Mouse (Mus musculus): Measurements from ENCODE around the gene Itga4. TPM values are rescaled to one million over a fixed set of nuclear protein-coding genes. Genes with fewer than 3 reads are reported as not detected.

Itga4 gene
- polyA plus RNA-seq, 1 experiment from 2014 or later = 2.3 TPM

GRCm38 (mm10) chr2:79354773-79355172 is 99.5 kb downstream of the Itga4 start:
- Histone ChIP-seq H3K9ac (replicated peaks; ENCODE audit: low read depth, low read length) (no peak overlapping the region), H3K27me3 (ENCODE audit: control insufficient read depth, insufficient read depth, low read length) (no peaks in the 10 kb centered on the region), H3K4me1 (ENCODE audit: control insufficient read depth, insufficient read depth, low read length) (0 out of 2 replicates have a peak, but pooled peaks cover 4% of the 10 kb centered on the region), H3K9me3 (ENCODE audit: control insufficient read depth, low read length) (no peaks in the 10 kb centered on the region), H3K4me3 (ENCODE audit: low read depth, low read length) (no peak overlapping the region), H3K36me3 (ENCODE audit: control insufficient read depth, insufficient read depth, low read length) (no peaks in the 10 kb centered on the region), H3K27ac (ENCODE audit: low read depth, low read length) (no peak overlapping the region), H3K4me2 (ENCODE audit: low read depth, low read length) (no peak overlapping the region)
- ATAC-seq (ENCODE audit: low read depth) = no peak
- 94% methylated on average over 16 of the region's 16 CpGs for whole genome bisulfite sequencing

GRCm38 (mm10) chr2:79357835-79358234 is 102.6 kb downstream of the Itga4 start:
- Histone ChIP-seq H3K9ac (replicated peaks; ENCODE audit: low read depth, low read length) (no peak overlapping the region), H3K4me2 (ENCODE audit: low read depth, low read length) (no peak overlapping the region), H3K9me3 (ENCODE audit: control insufficient read depth, low read length) (no peaks in the 10 kb centered on the region), H3K27ac (ENCODE audit: low read depth, low read length) (no peak overlapping the region), H3K4me1 (ENCODE audit: control insufficient read depth, insufficient read depth, low read length) (no peaks in the 10 kb centered on the region), H3K36me3 (ENCODE audit: control insufficient read depth, insufficient read depth, low read length) (no peaks in the 10 kb centered on the region), H3K4me3 (ENCODE audit: low read depth, low read length) (no peak overlapping the region), H3K27me3 (ENCODE audit: control insufficient read depth, insufficient read depth, low read length) (no peaks in the 10 kb centered on the region)
- ATAC-seq (ENCODE audit: low read depth) = no peak
- 94% methylated on average over 3 of the region's 3 CpGs for WGBS

- WGBS = 59% methylated on average over 6 of the region's 6 CpGs
- no peak overlapping the region for H3K4me3 ChIP-seq (ENCODE audit: low read depth, low read length)
- no peak overlapping the region for H3K27ac ChIP-seq (ENCODE audit: low read depth, low read length)
Observed at GRCm38 (mm10) chr2:79362029-79362428, 106.8 kb downstream of the Itga4 start.

GRCm38 (mm10) chr2:79363920-79364319 is 108.7 kb downstream of the Itga4 start:
- no peak overlapping the region for H3K9ac ChIP-seq (replicated peaks; ENCODE audit: low read depth, low read length)
- H3K4me3 ChIP-seq (ENCODE audit: low read depth, low read length) = no peak overlapping the region
- H3K4me2 ChIP-seq (ENCODE audit: low read depth, low read length) = no peak overlapping the region
- no peaks in the 10 kb centered on the region for H3K36me3 ChIP-seq (ENCODE audit: control insufficient read depth, insufficient read depth, low read length)
- no peak overlapping the region for H3K27ac ChIP-seq (ENCODE audit: low read depth, low read length)
- H3K27me3 ChIP-seq (ENCODE audit: control insufficient read depth, insufficient read depth, low read length) = no peaks in the 10 kb centered on the region
- ATAC-seq (ENCODE audit: low read depth) = no peak
- 75% methylated on average over 6 of the region's 6 CpGs for WGBS
- no peaks in the 10 kb centered on the region for H3K4me1 ChIP-seq (ENCODE audit: control insufficient read depth, insufficient read depth, low read length)
- no peaks in the 10 kb centered on the region for H3K9me3 ChIP-seq (ENCODE audit: control insufficient read depth, low read length)

More at GRCm38 (mm10) chr2:79362029-79362428, 106.8 kb downstream of the Itga4 start:
- no peaks in the 10 kb centered on the region for H3K36me3 ChIP-seq (ENCODE audit: control insufficient read depth, insufficient read depth, low read length)
- no peaks in the 10 kb centered on the region for H3K27me3 ChIP-seq (ENCODE audit: control insufficient read depth, insufficient read depth, low read length)
- no peak overlapping the region for H3K4me2 ChIP-seq (ENCODE audit: low read depth, low read length)
- H3K9ac ChIP-seq (replicated peaks; ENCODE audit: low read depth, low read length) = no peak overlapping the region
- no peaks in the 10 kb centered on the region for H3K9me3 ChIP-seq (ENCODE audit: control insufficient read depth, low read length)
- no peaks in the 10 kb centered on the region for H3K4me1 ChIP-seq (ENCODE audit: control insufficient read depth, insufficient read depth, low read length)
- no peak for ATAC-seq (ENCODE audit: low read depth)

- H3K4me3 ChIP-seq (ENCODE audit: low read depth, low read length) = no peak overlapping the region
- H3K4me1 ChIP-seq (ENCODE audit: control insufficient read depth, insufficient read depth, low read length) = no peaks in the 10 kb centered on the region
- no peak for ATAC-seq (ENCODE audit: low read depth)
- H3K9me3 ChIP-seq (ENCODE audit: control insufficient read depth, low read length) = no peaks in the 10 kb centered on the region
- H3K27ac ChIP-seq (ENCODE audit: low read depth, low read length) = no peak overlapping the region
- no peaks in the 10 kb centered on the region for H3K27me3 ChIP-seq (ENCODE audit: control insufficient read depth, insufficient read depth, low read length)
- no peak overlapping the region for H3K4me2 ChIP-seq (ENCODE audit: low read depth, low read length)
- 69% methylated on average over 18 of the region's 18 CpGs for WGBS
- no peaks in the 10 kb centered on the region for H3K36me3 ChIP-seq (ENCODE audit: control insufficient read depth, insufficient read depth, low read length)
- H3K9ac ChIP-seq (replicated peaks; ENCODE audit: low read depth, low read length) = no peak overlapping the region
Observed at GRCm38 (mm10) chr2:79367451-79368450, 112.5 kb downstream of the Itga4 start.

GRCm38 (mm10) chr2:79368661-79369060 is 113.4 kb downstream of the Itga4 start:
- Histone ChIP-seq H3K4me3 (ENCODE audit: low read depth, low read length) (no peak overlapping the region), H3K4me1 (ENCODE audit: control insufficient read depth, insufficient read depth, low read length) (no peaks in the 10 kb centered on the region), H3K27me3 (ENCODE audit: control insufficient read depth, insufficient read depth, low read length) (no peaks in the 10 kb centered on the region), H3K36me3 (ENCODE audit: control insufficient read depth, insufficient read depth, low read length) (no peaks in the 10 kb centered on the region), H3K9me3 (ENCODE audit: control insufficient read depth, low read length) (no peaks in the 10 kb centered on the region), H3K27ac (ENCODE audit: low read depth, low read length) (no peak overlapping the region), H3K9ac (replicated peaks; ENCODE audit: low read depth, low read length) (no peak overlapping the region), H3K4me2 (ENCODE audit: low read depth, low read length) (no peak overlapping the region)
- 85% methylated on average over 12 of the region's 12 CpGs for WGBS
- no peak for ATAC-seq (ENCODE audit: low read depth)

- no peaks in the 10 kb centered on the region for H3K27me3 ChIP-seq (ENCODE audit: control insufficient read depth, insufficient read depth, low read length)
- H3K9ac ChIP-seq (replicated peaks; ENCODE audit: low read depth, low read length) = no peak overlapping the region
- H3K9me3 ChIP-seq (ENCODE audit: control insufficient read depth, low read length) = no peaks in the 10 kb centered on the region
- 63% methylated on average over 7 of the region's 7 CpGs for WGBS
- H3K27ac ChIP-seq (ENCODE audit: low read depth, low read length) = no peak overlapping the region
- no peak overlapping the region for H3K4me3 ChIP-seq (ENCODE audit: low read depth, low read length)
- H3K4me2 ChIP-seq (ENCODE audit: low read depth, low read length) = no peak overlapping the region
- no peaks in the 10 kb centered on the region for H3K36me3 ChIP-seq (ENCODE audit: control insufficient read depth, insufficient read depth, low read length)
- H3K4me1 ChIP-seq (ENCODE audit: control insufficient read depth, insufficient read depth, low read length) = no peaks in the 10 kb centered on the region
- no peak for ATAC-seq (ENCODE audit: low read depth)
Observed at GRCm38 (mm10) chr2:79369061-79369524, 113.9 kb downstream of the Itga4 start.

GRCm38 (mm10) chr2:79369905-79370304 is 114.7 kb downstream of the Itga4 start:
- 85% methylated on average over 4 of the region's 4 CpGs for WGBS

GRCm38 (mm10) chr2:79370711-79371312 is 115.6 kb downstream of the Itga4 start:
- WGBS = 86% methylated on average over 9 of the region's 9 CpGs
- no peak for ATAC-seq (ENCODE audit: low read depth)

More at GRCm38 (mm10) chr2:79369905-79370304, 114.7 kb downstream of the Itga4 start:
- no peak overlapping the region for H3K9ac ChIP-seq (replicated peaks; ENCODE audit: low read depth, low read length)
- H3K4me3 ChIP-seq (ENCODE audit: low read depth, low read length) = no peak overlapping the region
- no peaks in the 10 kb centered on the region for H3K36me3 ChIP-seq (ENCODE audit: control insufficient read depth, insufficient read depth, low read length)
- no peak overlapping the region for H3K27ac ChIP-seq (ENCODE audit: low read depth, low read length)
- H3K9me3 ChIP-seq (ENCODE audit: control insufficient read depth, low read length) = no peaks in the 10 kb centered on the region
- no peak for ATAC-seq (ENCODE audit: low read depth)
- H3K4me2 ChIP-seq (ENCODE audit: low read depth, low read length) = no peak overlapping the region
- H3K4me1 ChIP-seq (ENCODE audit: control insufficient read depth, insufficient read depth, low read length) = no peaks in the 10 kb centered on the region
- H3K27me3 ChIP-seq (ENCODE audit: control insufficient read depth, insufficient read depth, low read length) = no peaks in the 10 kb centered on the region

More at GRCm38 (mm10) chr2:79370711-79371312, 115.6 kb downstream of the Itga4 start:
- H3K27ac ChIP-seq (ENCODE audit: low read depth, low read length) = no peak overlapping the region
- no peak overlapping the region for H3K4me2 ChIP-seq (ENCODE audit: low read depth, low read length)
- no peak overlapping the region for H3K9ac ChIP-seq (replicated peaks; ENCODE audit: low read depth, low read length)
- no peaks in the 10 kb centered on the region for H3K36me3 ChIP-seq (ENCODE audit: control insufficient read depth, insufficient read depth, low read length)
- H3K4me1 ChIP-seq (ENCODE audit: control insufficient read depth, insufficient read depth, low read length) = no peaks in the 10 kb centered on the region
- no peaks in the 10 kb centered on the region for H3K27me3 ChIP-seq (ENCODE audit: control insufficient read depth, insufficient read depth, low read length)
- H3K4me3 ChIP-seq (ENCODE audit: low read depth, low read length) = no peak overlapping the region
- H3K9me3 ChIP-seq (ENCODE audit: control insufficient read depth, low read length) = no peaks in the 10 kb centered on the region
